Mouse (Mus musculus): Measurements from ENCODE around the gene Ero1lb.

Ero1lb gene

DNA sequence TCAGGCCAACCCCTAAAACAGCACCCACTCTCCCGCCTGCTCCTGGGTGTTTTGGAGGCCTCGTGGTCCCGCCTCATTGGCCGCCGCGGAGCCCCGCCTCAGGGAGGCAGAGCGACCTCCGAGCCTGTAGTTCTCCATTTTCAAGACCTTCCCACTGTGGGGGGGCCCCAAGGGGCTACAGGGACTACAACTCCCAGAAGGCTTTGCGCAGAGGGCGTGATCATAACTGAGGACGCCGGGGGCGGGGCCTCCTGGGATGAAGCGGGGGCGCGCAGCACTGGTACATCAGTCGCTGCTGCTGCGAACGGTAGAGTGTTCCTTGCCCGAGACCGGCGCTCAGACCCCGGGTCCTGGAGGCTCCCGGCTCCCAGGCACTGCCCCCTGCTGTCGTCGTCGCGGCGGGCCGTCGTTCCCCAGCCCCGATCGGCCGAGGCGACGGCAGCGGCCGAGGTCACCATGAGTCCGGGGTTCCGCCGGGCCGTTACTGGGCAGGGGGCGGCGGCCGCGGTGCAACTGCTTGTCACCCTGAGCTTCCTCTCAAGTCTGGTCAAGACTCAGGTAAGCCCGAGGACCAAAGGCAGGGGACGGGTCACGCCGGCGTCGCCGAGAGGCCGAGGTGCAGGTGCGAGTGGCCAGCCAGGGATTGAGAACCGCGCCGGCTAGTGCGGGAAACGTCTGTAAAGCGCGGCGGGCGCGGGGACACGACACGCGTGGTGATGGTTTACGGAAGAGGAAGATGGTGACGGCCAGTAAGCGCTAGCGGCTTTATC, at the start of gene Ero1lb:
Gene Ero1lb (plus strand): TSS at position 254 of the 770 bp plus-strand sequence.
- DNase-seq: peak; percentile 99 to 100

- DNase-seq: no peak
These were observed 46.3 kb upstream of the Ero1lb start for GRCm38 (mm10) chr13:12519371-12519770.

- DNase-seq: peak; percentile 24 to 52
These were observed 45.6 kb upstream of the Ero1lb start, which contains the start of gene Edaradd for GRCm38 (mm10) chr13:12519955-12520584. Gene Edaradd (minus strand): TSS chr13:12520438.

- no peak for DNase-seq
These were observed 43.3 kb upstream of the Ero1lb start for GRCm38 (mm10) chr13:12522346-12522745.

DNA sequence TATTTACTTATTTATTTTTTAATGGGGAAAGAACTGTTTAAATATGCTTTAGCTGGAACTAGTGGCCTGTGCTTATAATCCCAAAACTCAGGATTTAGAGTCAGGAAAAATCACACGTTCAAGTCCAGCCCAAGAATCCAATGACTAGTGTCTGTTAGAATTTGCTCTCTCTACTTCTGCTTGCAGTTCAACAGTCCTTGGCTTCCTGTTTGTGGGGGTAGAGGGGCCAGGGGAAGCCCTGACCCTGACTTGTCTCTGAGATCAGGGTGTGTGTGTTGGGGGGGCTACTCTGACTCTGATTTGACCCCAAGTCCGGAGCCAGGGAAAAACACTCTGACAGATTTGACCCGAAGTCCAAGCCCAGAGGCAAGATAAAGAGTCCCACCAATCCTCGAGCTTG, 40.0 kb upstream of the Ero1lb start:
- no peak for DNase-seq

DNA sequence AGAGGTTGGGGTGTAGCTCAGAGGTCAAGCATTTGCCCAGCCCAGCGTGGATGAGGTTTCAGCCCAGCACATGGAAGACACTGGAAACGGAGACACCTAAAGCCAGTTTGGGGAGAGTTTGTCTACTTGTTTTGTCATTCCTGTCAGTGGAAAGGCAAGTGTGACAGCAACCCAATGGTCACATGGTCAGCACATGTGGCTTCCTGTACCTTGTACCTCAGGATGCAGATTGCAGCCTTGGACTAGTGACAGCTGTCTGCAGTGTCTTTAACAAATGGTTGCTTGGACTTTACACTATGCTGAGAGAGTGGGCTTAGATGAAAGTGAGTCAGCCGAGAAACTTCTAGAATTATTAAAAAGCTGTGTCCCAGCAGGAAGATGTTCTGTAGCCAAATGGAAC, 31.0 kb upstream of the Ero1lb start:
- no peak for DNase-seq

DNA sequence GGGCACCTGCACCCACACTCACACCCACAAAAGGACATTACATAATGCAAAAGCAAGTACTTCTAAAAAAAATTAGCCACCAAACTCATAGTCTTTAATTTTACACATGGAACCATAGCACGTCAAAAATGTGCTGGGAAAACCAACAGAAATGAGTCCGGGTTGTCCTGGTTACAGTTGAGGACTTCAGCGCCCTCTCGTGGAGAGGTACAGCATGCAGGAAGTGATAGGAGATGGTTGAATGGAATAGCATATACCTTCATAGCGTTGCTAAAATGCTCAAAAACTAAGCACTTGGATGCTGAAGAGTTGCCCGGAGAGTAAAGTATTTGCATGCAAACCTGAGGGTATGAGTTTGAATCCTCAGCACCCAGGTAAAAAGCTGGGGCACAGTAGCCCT, 27.7 kb upstream of the Ero1lb start:
- peak in 1 of 2 experiments; percentile 38 for DNase-seq

DNA sequence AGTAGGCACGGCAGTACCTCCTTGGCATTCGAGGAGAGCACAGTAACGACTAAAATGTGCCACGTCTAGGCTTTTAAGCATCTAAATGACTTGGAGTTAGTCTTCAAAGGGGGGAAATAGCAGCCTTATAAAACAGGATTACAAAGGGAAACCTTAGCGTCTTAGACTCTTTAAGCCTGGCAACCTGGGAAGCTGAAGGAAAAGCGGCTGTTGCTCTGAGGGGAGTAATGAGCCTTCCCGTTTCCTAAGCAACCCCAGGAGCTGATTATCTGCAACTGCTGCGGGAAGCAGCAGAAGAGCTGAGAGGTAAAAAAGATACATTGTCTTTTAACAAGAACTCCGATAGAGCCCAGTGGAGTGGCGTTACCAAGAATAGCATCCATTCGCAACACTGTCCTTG, 26.0 kb upstream of the Ero1lb start:
- no peak for DNase-seq

- DNase-seq: no peak
These were observed 25.6 kb upstream of the Ero1lb start for GRCm38 (mm10) chr13:12540119-12540518.

DNA sequence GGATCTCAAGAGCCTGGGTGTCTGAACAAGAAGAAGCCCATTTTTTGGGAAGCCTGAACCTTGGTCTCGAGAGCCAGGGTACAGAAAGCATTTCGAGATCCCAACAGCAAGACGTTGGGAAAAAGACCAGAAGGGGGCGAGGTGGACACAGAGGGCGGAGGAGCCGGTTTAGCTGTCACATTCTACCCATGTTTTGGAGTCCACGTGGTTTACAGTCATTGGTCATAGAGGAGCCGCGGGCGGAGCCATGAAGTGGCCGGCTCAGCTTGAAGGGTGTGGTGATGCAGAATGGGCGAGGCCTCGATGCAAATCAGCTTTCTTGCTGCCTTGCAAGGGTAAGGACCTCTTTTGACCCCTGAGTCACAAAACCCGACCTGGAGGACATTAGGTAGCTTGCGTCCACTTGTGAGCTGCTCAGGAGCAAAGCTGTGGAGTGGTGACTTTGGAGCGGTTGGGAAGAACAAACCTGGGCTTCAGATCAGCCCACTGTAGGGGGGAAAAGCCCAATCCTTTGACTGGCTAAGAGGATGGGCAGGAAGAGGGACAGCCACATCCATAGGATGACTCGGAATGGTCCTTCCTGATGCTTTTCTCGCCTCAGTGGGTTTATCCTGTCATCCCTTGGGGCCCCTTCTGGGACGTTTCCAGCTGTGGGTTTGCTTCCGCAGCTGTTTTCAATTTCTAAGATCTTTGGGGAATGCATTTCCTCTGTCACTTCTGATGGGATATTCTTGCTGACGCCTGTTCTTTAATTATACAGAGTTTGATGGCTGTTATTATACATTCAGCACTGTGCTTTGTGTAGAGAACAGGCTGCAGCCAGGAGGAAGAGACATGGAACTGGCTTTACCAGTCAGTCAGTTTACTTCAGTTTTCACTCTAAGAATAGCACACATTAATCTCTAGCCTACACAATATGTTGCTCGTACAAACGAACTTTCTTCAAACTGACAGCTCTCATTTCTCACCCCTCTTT, 23.4 kb upstream of the Ero1lb start:
- DNase-seq: peak; percentile 15 to 42

DNA sequence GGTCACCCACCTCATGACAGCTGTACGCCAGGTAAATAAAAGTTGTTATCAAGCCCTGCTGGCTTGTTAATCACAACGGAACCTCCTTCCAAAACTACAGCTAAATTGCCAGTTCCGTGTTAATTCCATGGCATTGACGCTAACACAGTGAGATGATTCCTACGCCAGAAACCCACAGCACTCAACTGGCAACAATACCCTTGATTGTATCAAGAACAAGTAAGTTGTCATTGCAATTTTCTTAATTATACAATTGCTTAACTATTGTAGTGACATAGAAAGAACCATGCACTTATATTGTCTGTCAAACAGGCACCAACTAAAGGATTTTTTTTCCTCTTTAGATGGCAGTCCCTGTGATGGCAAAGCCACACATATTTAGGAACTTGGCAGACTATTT, 22.4 kb upstream of the Ero1lb start:
- no peak for DNase-seq

DNA sequence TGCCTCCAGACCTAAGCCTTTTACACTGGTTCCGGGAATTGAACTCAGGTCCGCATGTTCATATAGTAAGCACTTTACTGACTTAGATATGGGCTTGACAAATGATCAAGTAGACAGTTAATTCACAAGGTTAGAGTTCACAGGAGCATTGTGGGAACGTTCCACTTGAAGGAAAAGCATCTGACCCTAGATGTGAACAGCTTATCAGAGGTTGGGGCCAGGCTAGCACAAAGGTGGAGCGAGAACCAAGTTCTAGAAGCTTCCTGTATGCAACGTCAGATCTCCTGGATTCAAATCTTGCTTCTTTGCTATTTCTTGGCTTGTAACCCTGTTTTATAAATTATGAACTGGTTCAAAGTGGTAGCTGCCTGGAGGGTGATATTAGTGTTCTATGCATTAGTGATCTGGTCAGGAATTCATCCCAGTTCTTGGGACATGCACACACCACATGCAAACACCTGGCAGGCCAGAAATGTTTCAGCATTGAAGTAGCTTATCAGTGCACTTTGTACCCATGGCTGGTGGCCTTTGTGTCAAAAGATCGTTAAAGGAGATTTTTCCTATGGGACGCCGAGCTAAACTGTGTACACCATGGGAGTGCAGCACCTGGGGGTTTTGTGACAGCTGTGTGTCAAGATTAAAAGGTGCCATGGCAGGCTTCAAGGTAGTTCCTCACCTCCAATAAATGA, 21.6 kb upstream of the Ero1lb start:
- DNase-seq: no peak

DNA sequence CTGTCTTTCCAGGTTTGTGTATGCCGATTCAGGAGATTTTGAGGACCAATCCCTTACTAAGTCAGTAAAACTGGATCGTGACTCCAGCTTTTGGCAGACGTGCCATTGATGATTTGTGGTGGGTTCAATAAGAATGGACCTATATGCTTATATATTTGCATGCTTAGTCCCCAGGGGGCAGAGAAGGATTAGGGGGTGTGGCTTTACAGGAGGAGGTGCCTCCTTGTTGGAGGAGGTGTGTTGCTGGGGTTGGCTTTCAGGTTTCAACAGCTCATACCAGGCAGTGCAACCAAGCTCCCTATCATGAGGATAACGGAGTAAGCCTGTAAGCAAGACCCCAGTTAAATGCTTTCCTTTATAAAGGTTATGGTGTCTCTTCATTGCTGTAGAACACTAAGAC, 11.5 kb upstream of the Ero1lb start:
- DNase-seq: no peak

DNA sequence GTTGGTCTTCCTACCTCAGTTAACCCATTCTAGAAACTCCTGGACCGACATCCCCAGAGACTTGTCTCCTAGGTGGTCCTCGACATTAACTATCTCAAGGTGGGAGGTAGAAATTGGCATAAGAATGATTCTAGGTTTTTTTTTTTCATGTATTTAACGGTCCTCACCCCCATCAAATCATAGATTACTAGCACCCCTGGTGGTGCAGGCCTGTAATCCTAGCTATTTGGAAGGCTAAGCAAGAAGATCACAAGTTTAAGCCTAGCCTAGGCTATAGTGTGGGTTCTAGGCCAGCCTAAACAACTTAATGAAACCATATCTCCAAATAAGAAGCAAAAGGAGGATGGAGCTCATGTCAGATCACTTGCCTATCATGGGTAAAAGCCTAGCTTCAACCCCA, 6.6 kb upstream of the Ero1lb start:
- DNase-seq: no peak

DNA sequence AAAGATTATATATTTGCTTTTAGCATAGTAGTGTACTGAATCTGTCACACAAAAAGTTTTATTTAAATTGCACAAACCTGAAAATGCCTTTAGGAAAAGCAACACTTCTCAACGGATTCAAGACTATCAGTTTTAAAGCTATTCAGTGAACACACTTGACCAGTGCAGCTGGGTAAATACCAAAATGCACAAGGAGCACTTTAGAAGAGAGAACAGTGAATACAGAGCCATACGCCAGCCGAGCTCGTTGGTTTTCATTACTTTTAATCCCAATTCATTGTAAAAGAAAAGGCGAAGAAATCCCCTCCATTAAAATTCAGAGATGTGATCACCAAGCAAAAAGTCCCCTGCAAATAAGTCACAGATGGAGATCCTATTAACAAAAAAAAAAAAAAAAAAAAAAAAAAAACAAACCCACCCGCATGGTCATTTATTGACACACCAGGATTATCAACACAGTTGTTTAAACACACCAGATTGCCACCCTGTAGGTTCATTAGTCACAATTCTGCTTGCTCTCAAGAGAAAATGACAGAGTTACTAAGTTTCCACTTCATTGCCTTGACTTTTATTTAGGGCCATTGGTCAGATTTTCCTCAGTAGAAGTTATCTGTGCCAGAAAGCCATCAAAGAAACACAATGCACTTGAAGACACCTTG, 6.1 kb upstream of the Ero1lb start:
- no peak for DNase-seq

- no peak for DNase-seq
These were observed 3.9 kb upstream of the Ero1lb start for GRCm38 (mm10) chr13:12561729-12562128.

DNA sequence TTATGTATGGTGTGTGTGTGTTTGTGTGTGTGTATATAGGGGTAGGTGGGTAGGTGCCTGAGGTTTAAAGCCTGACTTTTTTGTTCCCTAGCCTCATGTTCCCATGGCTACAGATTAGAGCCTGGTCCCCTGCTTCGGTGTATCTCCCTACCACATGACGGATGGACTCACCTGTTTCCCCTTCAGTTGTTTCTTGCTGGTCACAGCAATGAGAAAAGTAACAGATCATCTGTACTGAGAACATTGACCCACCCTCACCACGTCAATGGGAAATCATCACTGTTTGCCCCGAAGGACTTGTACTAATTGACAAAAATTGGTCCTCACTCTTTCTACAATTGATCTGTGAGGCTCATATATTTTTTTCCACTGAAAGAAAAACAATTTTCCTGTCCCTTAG, 3.4 kb upstream of the Ero1lb start:
- DNase-seq: no peak

DNA sequence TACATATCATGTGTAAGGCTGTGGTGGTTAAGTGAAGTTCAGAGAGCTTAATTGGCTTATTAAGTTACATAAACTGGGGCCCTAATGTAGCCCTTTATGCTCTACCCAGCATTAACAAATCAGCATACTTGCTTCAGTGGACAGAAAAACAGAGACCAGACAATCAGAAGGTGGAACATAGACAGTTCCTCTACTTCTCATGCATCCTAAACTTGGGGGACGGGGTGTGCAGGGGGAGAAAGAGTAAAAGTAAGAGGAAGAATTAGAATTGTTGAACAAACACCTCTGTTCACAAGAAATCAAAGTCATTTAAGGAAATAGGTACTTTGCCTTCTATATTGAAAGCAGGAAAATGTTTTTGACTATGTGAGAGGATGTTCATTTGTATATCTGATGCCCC, 2.3 kb downstream of the Ero1lb start:
- no peak for DNase-seq

DNA sequence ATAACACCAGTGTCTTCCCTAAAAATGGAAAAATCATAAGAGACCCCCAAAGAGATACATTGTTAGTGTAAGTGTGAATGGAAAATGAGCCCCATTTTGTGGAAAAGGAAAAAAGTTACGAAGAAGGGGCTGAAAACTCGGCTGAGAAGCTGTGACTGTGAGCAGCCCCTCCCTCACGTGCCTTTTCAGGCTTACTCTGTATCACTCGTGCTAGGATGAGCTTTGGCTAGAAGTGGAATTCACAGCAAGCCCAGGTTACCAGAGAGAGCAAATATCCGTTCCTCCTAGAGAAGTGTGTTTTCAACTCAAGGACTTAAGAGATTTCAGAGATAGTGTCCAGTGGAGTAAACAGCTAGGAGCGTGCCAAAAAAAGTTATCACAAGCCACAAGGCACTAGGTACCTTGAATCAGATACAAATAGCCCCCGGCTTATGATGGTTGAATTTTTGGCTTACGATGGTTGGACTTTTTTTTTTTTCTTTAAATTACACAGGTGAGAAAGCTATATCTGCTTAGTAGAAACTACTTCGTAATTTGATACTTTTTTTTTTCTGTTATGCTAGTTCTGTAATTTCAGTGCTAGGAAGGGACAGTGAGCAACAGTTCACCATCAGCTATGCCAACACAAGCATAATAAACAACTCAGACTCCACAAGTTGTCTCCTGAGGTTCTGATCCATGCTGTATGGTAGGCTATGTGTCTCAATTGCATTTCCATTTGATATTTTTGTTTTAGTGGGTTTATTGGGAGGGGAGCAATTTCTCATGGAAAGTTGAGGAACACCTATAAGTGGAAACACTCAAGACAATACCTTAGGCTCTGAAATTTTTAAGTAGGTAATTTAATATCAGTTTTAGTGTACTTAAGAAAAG, 3.2 kb downstream of the Ero1lb start:
- no peak for DNase-seq

DNA sequence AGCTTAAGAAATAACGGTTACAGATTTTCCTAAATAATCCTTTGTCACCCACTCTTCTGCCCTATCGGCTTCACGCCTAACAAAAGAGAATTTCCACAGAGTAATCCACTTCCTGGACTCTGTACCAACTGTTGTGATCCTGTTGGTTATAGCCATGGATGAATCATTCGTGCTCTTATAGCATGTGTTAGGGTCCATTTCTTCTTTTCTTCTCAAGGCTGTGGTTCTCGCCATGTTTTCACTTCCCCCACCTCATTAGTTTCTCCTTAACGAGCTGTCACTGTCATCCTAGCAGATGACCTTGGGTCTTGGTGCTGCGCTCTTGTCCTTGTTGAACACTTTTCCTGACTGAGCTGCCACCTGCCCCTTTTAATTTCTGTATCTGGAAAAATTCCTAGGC, 4.1 kb downstream of the Ero1lb start:
- DNase-seq: no peak

- no peak for DNase-seq
These were observed 9.4 kb downstream of the Ero1lb start for GRCm38 (mm10) chr13:12574979-12575536.
